Mouse (Mus musculus) forebrain, embryonic 12.5 days (tissue): ENCODE results near the gene Tcte2. TPM values are rescaled to one million over a fixed set of nuclear protein-coding genes. Genes with fewer than 3 reads are reported as not detected.

Experiments
- polyA plus RNA-seq: library from polyadenylated mRNA; unstranded; fragments of >200 nt; fragmentation: Nextera tagmentation; extraction: Ambion mirVana; gene quantifications from 2 replicates; pipeline ENCODE4 v1.2.1, GENCODE M21; 2016

The Tcte2 gene
- polyA plus RNA-seq, 1 experiment from 2014 or later: 14.9 TPM

Other genes starting within 250 kb of the Tcte2 start
- gene Afdn, start 1.3 kb downstream of the Tcte2 start, polyA plus RNA-seq: 163 and 182 TPM in 2 replicates
- gene Gm7168, start 186.5 kb upstream of the Tcte2 start, polyA plus RNA-seq: not detected in 2 replicates
- not detected in 2 replicates for gene Gm7356, start 241.9 kb upstream of the Tcte2 start, polyA plus RNA-seq